Mouse (Mus musculus): ENCODE results near the gene Mapkap1.

DNA sequence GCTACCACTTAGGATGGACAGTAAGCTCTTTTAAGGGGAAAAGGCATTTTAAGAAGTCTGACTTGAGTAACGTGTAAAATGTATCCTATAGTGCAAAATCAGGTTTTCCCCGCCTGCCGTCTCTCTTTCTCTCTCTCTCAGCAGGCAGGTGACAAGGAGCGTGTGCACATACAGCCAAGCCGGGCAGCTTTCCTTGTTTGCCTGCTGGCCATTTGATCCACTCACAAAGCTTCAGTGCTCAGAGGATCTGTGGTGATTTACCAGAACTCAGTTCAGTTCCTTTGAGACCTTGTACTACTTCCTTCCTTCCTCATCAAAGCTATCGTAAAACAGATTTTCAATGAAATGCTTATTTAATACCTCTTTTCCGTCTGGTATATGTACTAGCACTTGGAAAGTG, 137.0 kb downstream of the Mapkap1 start:
- TF ChIP-seq EP300 (optimal IDR thresholded peaks at IDR 0.05) (no peak), CTCF (IDR thresholded peaks at IDR 0.05; ENCODE audit: low read depth) (no peak)

All from stomach, postnatal 0 days (tissue).